Comparison of ENCODE assay signal across 9 mouse cellular contexts in genomic region chr19:5704163-5704800, GRCm38 (mm10). TPM values are rescaled to one million over a fixed set of nuclear protein-coding genes. Genes with fewer than 3 reads are reported as not detected.
DNase-seq lines count a peak whose midpoint lies in the region; ATAC-seq lines count a peak whose summit lies in the region.
"Had no signal": no experiment of that assay in that cellular context is flagged by ENCODE, and none has a peak within 500 bp of the region (broad histone marks: within the 10 kb centered on the region; RNA-seq: fewer than 3 reads in every experiment).

TSS of gene Kcnk7 (plus strand) at chr19:5704367.

- H3K9ac ChIP-seq in kidney, embryonic 16.5 days (replicated peaks; ENCODE audit: low read length), result no peak within 1 kb of the TSS
- H3K9ac ChIP-seq in limb, embryonic 15.5 days, result peak within 1 kb of the TSS; percentile 4; the same call in 1 of the 2 replicates

- DNase-seq in kidney, adult 8-10 months, result no peak
- peak; percentile 48 to 74 for DNase-seq in spleen, postnatal 10 days (ENCODE audit: low spot score in 2 of 2)
- DNase-seq in frontal cortex, postnatal 14 days (ENCODE audit: low spot score in 2 of 2), result no peak
- no peak for DNase-seq in kidney, adult 9 months
- DNase-seq in yolk sac, embryonic 10.5 days (ENCODE audit: low spot score), result no peak

- H3K27ac ChIP-seq in kidney, embryonic 16.5 days (ENCODE audit: low read length), result peak within 1 kb of the TSS; percentile 71
- H3K27ac ChIP-seq in limb, embryonic 15.5 days, result peak within 1 kb of the TSS; percentile 72

- H3K27me3 ChIP-seq in kidney, embryonic 16.5 days (ENCODE audit: insufficient read depth, low read length), result no peaks in the 10 kb centered on the region
- H3K27me3 ChIP-seq in limb, embryonic 15.5 days, result no peaks in the 10 kb centered on the region
- H3K27me3 ChIP-seq: megakaryocyte, embryonic 14.5 days had no signal

- H3K36me3 ChIP-seq in kidney, embryonic 16.5 days (ENCODE audit: insufficient read depth, low read length), result peaks cover 61% of the 10 kb centered on the region
- peaks cover 77% of the 10 kb centered on the region for H3K36me3 ChIP-seq in limb, embryonic 15.5 days

- no peak for ATAC-seq in kidney, embryonic 16.5 days (ENCODE audit: low FRiP score, low TSS enrichment)
- ATAC-seq in common myeloid progenitor, adult 5-6 weeks (replicated peaks; ENCODE audit: low read depth, poor library complexity, severe bottlenecking), result 0 out of 2 replicates have a peak, but pooled peaks have one; percentile 19
- peak; percentile 25; the same call in 1 of the 2 replicates for ATAC-seq in limb, embryonic 15.5 days (ENCODE audit: insufficient number of reproducible peaks, low FRiP score, low TSS enrichment, low read depth)

- no peaks in the 10 kb centered on the region for H3K9me3 ChIP-seq in kidney, embryonic 16.5 days (ENCODE audit: low read length)
- no peaks in the 10 kb centered on the region for H3K9me3 ChIP-seq in limb, embryonic 15.5 days
- H3K9me3 ChIP-seq: megakaryocyte, embryonic 14.5 days had no signal

- H3K4me1 ChIP-seq in kidney, embryonic 16.5 days (ENCODE audit: insufficient read depth, low read length), result peaks cover 12% of the 10 kb centered on the region; the same call in 1 of the 2 replicates
- H3K4me1 ChIP-seq in limb, embryonic 15.5 days, result peaks cover 22% of the 10 kb centered on the region

- WGBS in kidney, embryonic 16.5 days, result 65% methylated on average over 17 of the region's 17 CpGs
- 64% methylated on average over 17 of the region's 17 CpGs for WGBS in limb, embryonic 15.5 days

- H3K4me2 ChIP-seq in kidney, embryonic 16.5 days (replicated peaks; ENCODE audit: low read depth, low read length), result no peak within 1 kb of the TSS
- no peak within 1 kb of the TSS for H3K4me2 ChIP-seq in limb, embryonic 15.5 days

- no peak within 1 kb of the TSS for H3K4me3 ChIP-seq in kidney, embryonic 16.5 days (ENCODE audit: low read length)
- H3K4me3 ChIP-seq in limb, embryonic 15.5 days, result no peak within 1 kb of the TSS
- H3K4me3 ChIP-seq: megakaryocyte, embryonic 14.5 days had no signal

RNA-seq across cellular contexts. Expression of gene Kcnk7, which starts in this region (rescaled TPM):
- 0.15 and 0.23 TPM in 2 replicates for polyA plus RNA-seq in kidney, embryonic 16.5 days (2015; fragmentation: Nextera tagmentation; extraction: Ambion mirVana)
- not detected in 2 replicates for total RNA-seq in common myeloid progenitor, adult 5-6 weeks (2017)
- 3.1 and 4.4 TPM in 2 replicates for polyA plus RNA-seq in limb, embryonic 15.5 days (2015; fragmentation: Nextera tagmentation; extraction: Ambion mirVana)

Comparison
In these comparisons a context has a peak if more than half of its experiments do, and no peak if none do; other contexts are left out.
1. Peak in ATAC-seq in common myeloid progenitor, adult 5-6 weeks; RNA of the gene not detected or under 1 TPM.
2. DNase-seq: peak in spleen, postnatal 10 days (2 of 2); none in kidney, adult 8-10 months (0 of 2), frontal cortex, postnatal 14 days (0 of 2), kidney, adult 9 months (single experiment) and yolk sac, embryonic 10.5 days (single experiment).